Mouse (Mus musculus): Measurements from ENCODE around the gene Bcl2l12. TPM values are rescaled to one million over a fixed set of nuclear protein-coding genes. Genes with fewer than 3 reads are reported as not detected.
A peak's percentile ranks its signal among the peaks of the same experiment; 100 is the strongest.

Gene Bcl2l12
- polyA plus RNA-seq, 2 experiments: 11.4 to 11.7 TPM

DNA sequence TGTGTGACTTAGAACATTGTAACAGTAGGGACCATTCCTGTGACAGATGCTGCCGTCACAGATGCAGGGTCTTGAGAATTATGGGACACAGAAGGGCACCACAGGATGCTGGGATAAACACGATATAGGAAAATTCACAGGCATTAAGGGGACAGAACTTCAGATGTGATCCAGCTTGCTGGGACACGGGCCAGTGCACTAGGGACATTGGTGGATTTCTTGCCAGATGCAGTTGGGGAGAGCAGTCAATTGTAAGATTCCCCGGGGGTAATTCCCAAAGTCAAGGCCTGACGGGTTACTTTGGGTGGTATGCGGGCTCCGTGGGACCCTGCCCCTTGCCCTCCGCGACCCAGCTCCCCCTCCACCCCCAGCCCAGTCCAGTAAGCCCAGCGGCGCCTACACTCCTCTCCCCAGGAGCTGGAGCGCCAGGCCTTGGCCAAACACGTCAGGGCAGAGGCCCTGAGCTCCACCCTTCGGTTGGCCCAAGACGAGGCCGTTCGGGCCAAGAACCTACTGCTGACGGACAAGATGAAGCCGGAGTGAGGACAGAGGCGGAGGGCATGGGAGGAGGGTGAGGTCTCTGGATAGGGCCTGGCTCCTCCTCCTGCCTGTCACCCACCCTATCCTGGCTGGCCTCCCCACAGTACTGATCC, 41.2 kb downstream of the Bcl2l12 start:
- no peak for ATAC-seq (ENCODE audit: insufficient read depth)
- Histone ChIP-seq H3K4me2 (ENCODE audit: low read depth) (no peak overlapping the region), H3K9me3 (ENCODE audit: control insufficient read depth, low read length) (no peaks in the 10 kb centered on the region), H3K27ac (no peak overlapping the region), H3K4me1 (replicated peaks; ENCODE audit: control insufficient read depth in 2 of 2, insufficient read depth in 2 of 2, low read length in 1 of 2) (peaks cover 3 to 7% of the 10 kb centered on the region in 2 experiments), H3K27me3 (ENCODE audit: control insufficient read depth, insufficient read depth, low read length) (no peaks in the 10 kb centered on the region), H3K4me3 (ENCODE audit: insufficient read depth in 1 of 2, low read depth in 2 of 2, low read length in 2 of 2) (no peak overlapping the region), H3K9ac (replicated peaks) (no peak overlapping the region), H3K36me3 (replicated peaks; ENCODE audit: control insufficient read depth, insufficient read depth, low read depth) (no peaks in the 10 kb centered on the region)
- no peak for DNase-seq (ENCODE audit: low read depth in 3 of 3, low spot score in 3 of 3)
- 68% methylated on average over 20 of the region's 20 CpGs for WGBS (ENCODE audit: insufficient replicate concordance)
- no peak for TF ChIP-seq CTCF (IDR thresholded peaks at IDR 0.05; ENCODE audit: low read depth)
- no peak for TF ChIP-seq EP300 (IDR thresholded peaks at IDR 0.05; ENCODE audit: low read depth)

DNA sequence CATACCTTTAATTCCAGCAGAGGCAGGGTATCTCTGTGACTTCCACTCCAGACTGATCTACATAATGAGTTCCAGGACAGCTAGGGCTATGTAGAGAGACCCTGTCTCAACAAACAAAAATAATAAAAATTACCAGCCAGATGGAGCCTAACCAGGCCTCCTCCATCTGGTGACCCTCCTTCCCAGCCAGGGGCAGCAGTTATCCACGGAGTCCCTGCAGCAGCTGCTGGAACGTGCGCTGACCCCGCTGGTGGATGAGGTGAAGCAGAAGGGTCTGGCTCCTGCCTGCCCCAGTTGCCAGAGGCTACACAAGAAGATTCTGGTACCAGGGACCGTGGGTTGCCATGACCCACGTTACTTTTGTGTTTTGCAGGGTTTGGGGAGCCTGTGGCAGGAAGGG, 42.2 kb downstream of the Bcl2l12 start:
- Histone ChIP-seq H3K27ac (no peak overlapping the region), H3K9ac (replicated peaks) (no peak overlapping the region), H3K36me3 (replicated peaks; ENCODE audit: control insufficient read depth, insufficient read depth, low read depth) (no peaks in the 10 kb centered on the region), H3K27me3 (ENCODE audit: control insufficient read depth, insufficient read depth, low read length) (peaks cover 6% of the 10 kb centered on the region), H3K4me2 (ENCODE audit: low read depth) (no peak overlapping the region), H3K4me1 (replicated peaks; ENCODE audit: control insufficient read depth in 2 of 2, insufficient read depth in 2 of 2, low read length in 1 of 2) (peaks cover 12 to 14% of the 10 kb centered on the region in 2 experiments), H3K9me3 (ENCODE audit: control insufficient read depth, low read length) (no peaks in the 10 kb centered on the region), H3K4me3 (ENCODE audit: insufficient read depth in 1 of 2, low read depth in 2 of 2, low read length in 2 of 2) (no peak overlapping the region)
- 59% methylated on average over 6 of the region's 6 CpGs for WGBS (ENCODE audit: insufficient replicate concordance)
- ATAC-seq (ENCODE audit: insufficient read depth) (no peak), DNase-seq (ENCODE audit: low read depth in 3 of 3, low spot score in 3 of 3) (no peak)
- TF ChIP-seq EP300 (IDR thresholded peaks at IDR 0.05; ENCODE audit: low read depth): no peak
- no peak for TF ChIP-seq CTCF (IDR thresholded peaks at IDR 0.05; ENCODE audit: low read depth)

DNA sequence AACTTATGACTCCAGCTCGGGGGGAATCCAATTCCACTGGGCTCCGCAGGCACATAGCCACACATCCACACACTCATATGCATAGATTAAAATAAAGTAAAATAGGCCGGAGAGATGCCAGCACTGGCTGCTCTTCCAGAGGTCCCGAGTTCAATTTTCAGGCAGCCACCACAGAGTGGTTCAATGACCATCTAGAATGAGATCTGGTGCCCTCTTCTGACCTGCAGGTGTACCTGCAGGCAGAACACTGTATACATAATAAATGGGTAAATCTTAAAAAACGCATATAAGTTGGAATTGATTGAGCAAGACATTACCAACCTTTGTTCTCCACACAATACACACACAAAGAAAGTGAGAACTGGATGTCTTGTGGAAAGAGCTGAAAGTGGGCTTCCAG, 42.9 kb downstream of the Bcl2l12 start:
- no peak overlapping the region for H3K9ac ChIP-seq (replicated peaks)
- H3K9me3 ChIP-seq (ENCODE audit: control insufficient read depth, low read length): no peaks in the 10 kb centered on the region
- no peak overlapping the region for H3K4me2 ChIP-seq (ENCODE audit: low read depth)
- WGBS (ENCODE audit: insufficient replicate concordance): 36% methylated on average over 5 of the region's 5 CpGs
- peaks cover 13% of the 10 kb centered on the region for H3K27me3 ChIP-seq (ENCODE audit: control insufficient read depth, insufficient read depth, low read length)
- H3K36me3 ChIP-seq (replicated peaks; ENCODE audit: control insufficient read depth, insufficient read depth, low read depth): no peaks in the 10 kb centered on the region
- peak in 1 of 3 experiments; percentile 26 for DNase-seq (ENCODE audit: low read depth in 3 of 3, low spot score in 3 of 3)
- peaks cover 12 to 14% of the 10 kb centered on the region in 2 experiments for H3K4me1 ChIP-seq (replicated peaks; ENCODE audit: control insufficient read depth in 2 of 2, insufficient read depth in 2 of 2, low read length in 1 of 2)
- H3K4me3 ChIP-seq (ENCODE audit: insufficient read depth in 1 of 2, low read depth in 2 of 2, low read length in 2 of 2): no peak overlapping the region
- no peak overlapping the region for H3K27ac ChIP-seq
- no peak for TF ChIP-seq EP300 (IDR thresholded peaks at IDR 0.05; ENCODE audit: low read depth)
- TF ChIP-seq CTCF (IDR thresholded peaks at IDR 0.05; ENCODE audit: low read depth): peak; percentile 72
- ATAC-seq (ENCODE audit: insufficient read depth): no peak

DNA sequence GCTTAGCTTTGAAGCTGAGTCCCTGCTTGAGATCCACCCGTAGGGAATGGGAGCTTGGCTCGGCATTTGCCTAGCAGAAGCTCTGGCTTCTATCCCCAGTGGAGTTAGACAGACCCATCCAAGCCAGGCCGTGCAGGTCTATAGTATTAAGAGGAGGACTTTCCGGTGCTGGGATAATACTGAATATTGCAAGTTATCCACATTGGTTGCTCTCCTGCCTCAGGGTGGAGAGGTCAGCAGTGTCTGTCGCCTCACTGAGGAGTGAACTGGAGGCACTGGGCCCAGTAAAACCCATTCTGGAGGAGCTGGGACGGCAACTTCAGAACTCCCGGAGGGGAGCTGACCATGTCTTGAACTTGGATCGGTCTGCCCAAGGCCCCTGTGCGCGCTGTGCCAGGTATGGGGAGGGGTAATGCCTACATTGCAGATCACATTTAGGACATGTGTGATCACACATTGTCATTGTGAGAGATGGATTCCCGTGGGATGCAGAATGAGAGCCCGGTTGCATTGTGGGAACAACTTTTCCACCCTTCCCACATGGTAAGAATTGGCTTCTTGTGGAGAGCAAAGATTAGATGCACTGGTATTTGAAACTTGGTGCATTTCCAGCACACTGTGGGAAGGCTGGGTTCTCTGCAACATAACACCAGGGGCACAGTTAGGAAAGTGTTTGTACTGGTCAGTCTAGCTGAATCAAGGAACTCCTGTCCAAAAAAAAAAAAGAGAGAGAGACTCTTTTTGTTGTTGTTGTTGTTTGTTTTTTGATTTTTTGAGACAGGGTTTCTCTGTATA, 44.2 kb downstream of the Bcl2l12 start:
- Histone ChIP-seq H3K9ac (replicated peaks) (no peak overlapping the region), H3K4me3 (ENCODE audit: insufficient read depth in 1 of 2, low read depth in 2 of 2, low read length in 2 of 2) (no peak overlapping the region), H3K36me3 (replicated peaks; ENCODE audit: control insufficient read depth, insufficient read depth, low read depth) (no peaks in the 10 kb centered on the region), H3K9me3 (ENCODE audit: control insufficient read depth, low read length) (no peaks in the 10 kb centered on the region), H3K27me3 (ENCODE audit: control insufficient read depth, insufficient read depth, low read length) (peaks cover 22% of the 10 kb centered on the region), H3K4me2 (ENCODE audit: low read depth) (no peak overlapping the region), H3K27ac (no peak overlapping the region), H3K4me1 (replicated peaks; ENCODE audit: control insufficient read depth in 2 of 2, insufficient read depth in 2 of 2, low read length in 1 of 2) (peaks cover 12 to 14% of the 10 kb centered on the region in 2 experiments)
- DNase-seq (ENCODE audit: low read depth in 3 of 3, low spot score in 3 of 3) (no peak), ATAC-seq (ENCODE audit: insufficient read depth) (no peak)
- WGBS (ENCODE audit: insufficient replicate concordance): 79% methylated on average over 12 of the region's 12 CpGs
- TF ChIP-seq EP300 (IDR thresholded peaks at IDR 0.05; ENCODE audit: low read depth) (no peak), CTCF (IDR thresholded peaks at IDR 0.05; ENCODE audit: low read depth) (no peak)

DNA sequence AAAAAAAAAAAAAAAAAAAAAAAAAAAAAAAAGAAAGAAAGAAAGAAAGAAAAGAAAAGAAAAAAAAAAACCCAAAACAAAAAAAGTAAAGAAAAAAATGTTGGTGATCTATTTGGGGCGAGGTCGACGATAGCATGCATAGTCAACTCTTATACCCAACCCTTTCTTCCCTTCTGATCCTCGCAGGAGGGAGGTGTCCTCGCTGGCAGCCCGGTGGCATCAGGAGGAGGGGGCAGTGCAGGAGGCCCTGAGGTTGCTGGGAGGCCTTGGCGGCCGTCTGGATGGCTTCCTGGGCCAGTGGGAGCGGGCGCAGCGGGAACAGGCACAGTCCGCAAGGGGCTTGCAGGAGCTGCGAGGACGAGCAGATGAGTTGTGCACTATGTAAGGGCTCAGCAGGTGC, 45.0 kb downstream of the Bcl2l12 start:
- no peak for DNase-seq (ENCODE audit: low read depth in 3 of 3, low spot score in 3 of 3)
- Histone ChIP-seq H3K4me2 (ENCODE audit: low read depth) (no peak overlapping the region), H3K9ac (replicated peaks) (no peak overlapping the region), H3K4me3 (ENCODE audit: insufficient read depth in 1 of 2, low read depth in 2 of 2, low read length in 2 of 2) (no peak overlapping the region), H3K27ac (no peak overlapping the region), H3K4me1 (replicated peaks; ENCODE audit: control insufficient read depth in 2 of 2, insufficient read depth in 2 of 2, low read length in 1 of 2) (peaks cover 12 to 14% of the 10 kb centered on the region in 2 experiments), H3K27me3 (ENCODE audit: control insufficient read depth, insufficient read depth, low read length) (peaks cover 22% of the 10 kb centered on the region), H3K9me3 (ENCODE audit: control insufficient read depth, low read length) (no peaks in the 10 kb centered on the region), H3K36me3 (replicated peaks; ENCODE audit: control insufficient read depth, insufficient read depth, low read depth) (no peaks in the 10 kb centered on the region)
- ATAC-seq (ENCODE audit: insufficient read depth): no peak
- TF ChIP-seq EP300 (IDR thresholded peaks at IDR 0.05; ENCODE audit: low read depth) (no peak), CTCF (IDR thresholded peaks at IDR 0.05; ENCODE audit: low read depth) (no peak)
- WGBS (ENCODE audit: insufficient replicate concordance): 62% methylated on average over 14 of the region's 14 CpGs

Measured in liver, embryonic 14.5 days (tissue).